Mouse (Mus musculus): ENCODE data around the gene Megf11. TPM values are rescaled to one million over a fixed set of nuclear protein-coding genes. Genes with fewer than 3 reads are reported as not detected.
A peak's percentile ranks its signal among the peaks of the same experiment; 100 is the strongest.

Megf11 gene
- polyA plus RNA-seq, 1 experiment from 2014 or later, result 17.8 TPM

DNA sequence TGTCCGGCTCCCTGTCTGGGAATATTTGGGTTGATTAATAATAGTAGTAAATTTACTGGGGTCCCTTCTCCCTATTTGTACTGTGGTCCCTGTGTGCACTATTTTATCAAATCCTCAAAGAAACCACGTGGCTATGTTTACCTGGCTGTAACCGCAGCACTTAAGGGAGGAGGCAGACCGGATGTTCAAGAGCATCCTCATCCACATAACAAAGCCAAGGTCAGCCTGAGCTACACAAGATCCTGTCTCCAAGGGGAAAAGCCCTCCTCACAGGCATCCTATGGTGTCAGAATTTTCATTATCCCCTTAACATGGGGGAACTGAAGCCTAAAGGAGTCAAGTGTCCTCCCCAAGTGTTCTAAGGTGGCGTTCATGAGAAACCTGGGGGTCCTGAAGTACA lies 232.0 kb downstream of the Megf11 start:
- WGBS, result 57% methylated on average over 5 of the region's 5 CpGs
- no peaks in the 10 kb centered on the region for H3K9me3 ChIP-seq (replicated peaks)
- no peak overlapping the region for H3K4me3 ChIP-seq (replicated peaks)
- H3K27ac ChIP-seq (replicated peaks), result no peak overlapping the region
- H3K9ac ChIP-seq (replicated peaks), result no peak overlapping the region
- peaks cover 39% of the 10 kb centered on the region for H3K4me1 ChIP-seq
- peaks cover 4% of the 10 kb centered on the region; the same call in 1 of the 2 replicates for H3K27me3 ChIP-seq (replicated peaks)
- ATAC-seq (ENCODE audit: low FRiP score), result no peak
- no peaks in the 10 kb centered on the region for H3K36me3 ChIP-seq
- no peak overlapping the region for H3K4me2 ChIP-seq

DNA sequence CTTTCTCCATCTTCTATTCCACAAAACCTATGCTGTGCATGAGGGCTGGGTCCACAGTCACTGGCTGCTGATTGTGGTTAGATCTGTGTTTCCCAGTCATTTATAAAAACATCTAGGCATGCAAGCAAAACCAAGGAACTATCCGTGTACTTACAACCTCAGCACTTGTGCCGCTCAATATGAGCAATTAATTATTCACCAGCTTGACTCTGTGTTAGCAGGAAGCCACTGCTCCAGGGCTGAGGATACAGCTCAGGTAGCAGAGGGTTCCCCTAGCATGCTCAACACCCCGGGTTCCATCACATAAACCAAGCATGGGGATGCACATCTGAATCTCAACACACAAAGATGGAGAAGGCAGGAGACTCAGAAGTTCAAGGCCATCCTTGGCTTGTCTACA lies 233.0 kb downstream of the Megf11 start:
- H3K4me1 ChIP-seq, result peaks cover 35% of the 10 kb centered on the region
- no peaks in the 10 kb centered on the region for H3K36me3 ChIP-seq
- WGBS, result 56% methylated on average over 3 of the region's 3 CpGs
- no peak overlapping the region for H3K27ac ChIP-seq (replicated peaks)
- H3K4me3 ChIP-seq (replicated peaks), result no peak overlapping the region
- no peak overlapping the region for H3K9ac ChIP-seq (replicated peaks)
- peaks cover 7% of the 10 kb centered on the region; the same call in 1 of the 2 replicates for H3K27me3 ChIP-seq (replicated peaks)
- no peak for ATAC-seq (ENCODE audit: low FRiP score)
- no peak overlapping the region for H3K4me2 ChIP-seq
- H3K9me3 ChIP-seq (replicated peaks), result no peaks in the 10 kb centered on the region

DNA sequence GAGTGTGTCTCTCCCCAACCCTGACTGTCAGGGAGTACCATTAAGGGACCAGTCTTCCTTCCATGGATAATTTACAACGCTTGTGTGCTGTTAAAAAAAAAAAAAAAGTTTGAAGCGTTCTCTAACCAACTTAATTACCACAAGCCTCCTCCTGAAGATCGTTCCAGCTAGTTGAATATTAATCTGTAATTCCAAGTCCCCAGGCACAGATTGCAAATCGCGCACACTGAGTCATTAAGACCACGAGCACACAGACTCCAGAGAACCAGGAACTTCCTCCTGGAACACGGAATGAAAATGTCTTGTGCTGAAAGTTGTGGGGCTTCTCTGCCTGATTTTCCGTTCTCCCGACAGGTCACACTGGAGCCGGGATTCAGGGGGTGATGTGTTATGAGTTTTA lies 234.0 kb downstream of the Megf11 start:
- Histone ChIP-seq H3K9ac (replicated peaks) (no peak overlapping the region), H3K27me3 (replicated peaks) (peaks cover 7% of the 10 kb centered on the region; the same call in 1 of the 2 replicates), H3K4me2 (no peak overlapping the region), H3K4me1 (peaks cover 35% of the 10 kb centered on the region), H3K4me3 (replicated peaks) (no peak overlapping the region), H3K36me3 (no peaks in the 10 kb centered on the region), H3K27ac (replicated peaks) (no peak overlapping the region), H3K9me3 (replicated peaks) (no peaks in the 10 kb centered on the region)
- no peak for ATAC-seq (ENCODE audit: low FRiP score)
- WGBS, result 35% methylated on average over 10 of the region's 10 CpGs

DNA sequence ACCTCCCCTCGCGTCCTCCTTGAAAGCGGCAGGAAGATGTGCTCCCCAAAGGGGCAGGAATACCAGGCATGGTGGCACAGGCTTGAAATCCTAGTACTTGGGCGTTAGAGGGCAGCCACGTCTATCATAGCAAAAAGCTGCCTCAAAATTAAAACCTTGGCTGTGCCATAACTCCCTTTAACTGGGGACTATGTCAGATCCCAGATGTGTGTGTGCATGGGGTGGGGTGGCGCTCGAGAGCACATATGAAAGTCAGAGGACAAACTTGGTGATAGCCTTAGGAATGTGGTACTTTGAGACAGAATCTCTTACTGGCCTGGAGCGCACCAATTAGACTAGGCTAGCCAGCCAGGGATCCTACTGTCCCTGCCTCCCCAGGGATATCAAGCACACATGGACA lies 235.2 kb downstream of the Megf11 start:
- Histone ChIP-seq H3K4me1 (peaks cover 35% of the 10 kb centered on the region), H3K4me2 (no peak overlapping the region), H3K9ac (replicated peaks) (no peak overlapping the region), H3K36me3 (no peaks in the 10 kb centered on the region), H3K27me3 (replicated peaks) (peaks cover 3% of the 10 kb centered on the region; the same call in 1 of the 2 replicates), H3K4me3 (replicated peaks) (no peak overlapping the region), H3K27ac (replicated peaks) (no peak overlapping the region), H3K9me3 (replicated peaks) (no peaks in the 10 kb centered on the region)
- no peak for ATAC-seq (ENCODE audit: low FRiP score)
- WGBS, result 66% methylated on average over 8 of the region's 8 CpGs

DNA sequence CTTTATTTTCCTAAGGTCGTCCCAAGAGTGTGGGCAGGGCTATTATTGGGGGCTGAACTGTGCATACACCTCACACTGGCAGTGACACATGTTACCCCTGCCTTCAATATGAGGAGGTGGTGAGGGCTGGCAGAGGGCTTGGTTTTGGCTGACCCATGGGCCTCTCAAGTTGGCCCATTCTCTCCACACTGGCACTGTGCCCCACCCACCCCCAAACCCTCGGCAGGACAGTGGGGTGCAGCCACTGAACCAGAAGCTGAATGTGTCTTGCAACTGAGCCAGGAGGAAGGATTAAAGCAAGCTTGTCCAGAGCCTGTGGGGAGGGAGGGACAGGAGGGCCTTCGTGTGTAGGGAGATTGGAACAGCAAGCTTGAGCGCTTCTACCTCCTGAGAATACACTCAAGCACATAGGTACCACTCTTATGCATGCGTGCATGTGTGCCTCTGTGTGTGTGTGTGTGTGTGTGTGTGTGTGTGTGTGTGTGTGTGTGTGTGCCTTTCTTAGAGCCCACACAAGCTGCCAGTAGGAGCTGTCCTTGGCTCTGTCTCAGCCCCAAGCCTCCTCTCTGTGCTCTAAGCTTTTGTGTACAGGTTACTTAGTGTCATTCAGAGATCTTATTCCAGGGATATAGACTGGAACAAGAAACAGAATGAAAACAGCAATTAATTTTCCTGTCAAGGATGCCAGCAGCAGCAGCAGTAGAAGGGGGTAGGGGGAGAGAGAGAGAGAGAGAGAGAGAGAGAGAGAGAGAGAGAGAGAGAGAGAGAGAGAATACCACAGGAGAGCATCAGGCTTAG lies 236.3 kb downstream of the Megf11 start:
- H3K9ac ChIP-seq (replicated peaks), result no peak overlapping the region

DNA sequence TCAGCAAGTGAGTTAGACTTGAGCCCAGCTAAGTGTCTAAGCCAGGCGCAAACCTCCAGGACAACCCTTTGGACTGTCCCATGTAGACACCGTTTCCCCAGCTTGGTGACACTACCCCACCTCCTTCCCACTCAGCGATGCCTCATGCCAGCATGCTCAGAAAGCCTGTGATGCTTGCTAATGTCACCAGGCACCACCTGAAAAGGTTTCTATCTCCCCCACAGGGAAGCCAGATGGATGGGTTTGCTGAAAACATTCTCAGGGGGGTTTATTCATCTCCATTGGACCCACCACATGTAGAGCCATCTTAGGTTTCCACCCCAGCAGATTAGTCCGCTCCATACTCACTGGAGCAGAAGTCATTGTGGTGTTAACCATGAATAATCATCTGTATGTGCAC lies 237.9 kb downstream of the Megf11 start:
- no peak overlapping the region for H3K9ac ChIP-seq (replicated peaks)
- no peak for ATAC-seq (ENCODE audit: low FRiP score)
- no peaks in the 10 kb centered on the region for H3K9me3 ChIP-seq (replicated peaks)
- peaks cover 3% of the 10 kb centered on the region; the same call in 1 of the 2 replicates for H3K27me3 ChIP-seq (replicated peaks)
- no peak overlapping the region for H3K4me2 ChIP-seq
- no peaks in the 10 kb centered on the region for H3K36me3 ChIP-seq
- no peak overlapping the region for H3K4me3 ChIP-seq (replicated peaks)
- no peak overlapping the region for H3K27ac ChIP-seq (replicated peaks)
- 87% methylated on average over 4 of the region's 4 CpGs for WGBS
- peaks cover 31% of the 10 kb centered on the region for H3K4me1 ChIP-seq

More for the DNA sequence above, 236.3 kb downstream of the Megf11 start:
- peaks cover 35% of the 10 kb centered on the region for H3K4me1 ChIP-seq
- no peak overlapping the region for H3K4me3 ChIP-seq (replicated peaks)
- peak; percentile 42; the same call in 1 of the 2 replicates for ATAC-seq (ENCODE audit: low FRiP score)
- H3K36me3 ChIP-seq, result no peaks in the 10 kb centered on the region
- H3K4me2 ChIP-seq, result no peak overlapping the region
- no peaks in the 10 kb centered on the region for H3K9me3 ChIP-seq (replicated peaks)
- no peak overlapping the region for H3K27ac ChIP-seq (replicated peaks)
- H3K27me3 ChIP-seq (replicated peaks), result peaks cover 3% of the 10 kb centered on the region; the same call in 1 of the 2 replicates
- WGBS, result 43% methylated on average over 5 of the region's 5 CpGs

DNA sequence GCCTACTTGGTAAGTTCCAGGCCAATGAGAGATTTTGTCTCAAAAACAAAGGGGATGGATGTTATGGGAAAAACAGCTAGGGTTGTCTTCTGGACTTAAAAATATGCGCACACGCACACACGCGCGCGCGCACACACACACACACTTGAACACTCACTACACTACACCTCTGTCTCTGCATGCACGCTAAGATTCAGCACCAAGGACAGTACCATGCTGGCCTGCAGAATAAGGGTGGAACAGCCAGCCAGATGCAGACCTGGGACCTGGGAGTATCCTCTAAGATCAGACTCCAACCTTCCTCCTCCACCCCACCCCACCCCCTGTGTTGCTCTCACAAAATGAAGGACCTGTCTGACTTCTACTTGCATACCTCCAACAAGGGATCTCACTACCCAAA lies 239.1 kb downstream of the Megf11 start:
- Histone ChIP-seq H3K36me3 (no peaks in the 10 kb centered on the region), H3K4me1 (peaks cover 23% of the 10 kb centered on the region), H3K27ac (replicated peaks) (no peak overlapping the region), H3K4me3 (replicated peaks) (no peak overlapping the region), H3K9me3 (replicated peaks) (no peaks in the 10 kb centered on the region), H3K27me3 (replicated peaks) (0 out of 2 replicates have a peak, but pooled peaks cover 3% of the 10 kb centered on the region), H3K9ac (replicated peaks) (no peak overlapping the region), H3K4me2 (no peak overlapping the region)
- 69% methylated on average over 8 of the region's 8 CpGs for WGBS
- ATAC-seq (ENCODE audit: low FRiP score), result no peak

DNA sequence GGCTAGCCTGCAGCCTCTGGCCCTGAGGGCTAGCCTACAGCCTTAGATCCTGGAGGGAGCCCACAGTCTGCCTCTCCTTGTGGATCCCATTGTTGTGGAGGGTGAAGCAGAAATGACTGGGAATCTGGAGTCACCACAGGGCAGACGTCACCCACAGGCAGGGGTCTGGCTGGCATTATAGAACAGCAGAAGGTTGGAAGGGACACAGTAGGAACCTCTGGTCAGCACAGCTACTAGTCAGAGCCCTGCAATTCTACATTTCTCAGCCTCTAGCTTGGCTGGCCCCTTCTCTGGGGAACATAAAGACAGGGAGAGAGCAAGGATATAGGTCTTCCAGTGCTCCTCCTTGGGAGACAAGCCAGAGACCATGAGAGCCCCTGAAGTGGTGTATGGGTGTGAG lies 244.4 kb downstream of the Megf11 start:
- Histone ChIP-seq H3K9ac (replicated peaks) (no peak overlapping the region), H3K4me2 (no peak overlapping the region), H3K4me3 (replicated peaks) (no peak overlapping the region), H3K27me3 (replicated peaks) (peaks cover 4% of the 10 kb centered on the region; the same call in 1 of the 2 replicates), H3K9me3 (replicated peaks) (no peaks in the 10 kb centered on the region), H3K4me1 (peaks cover 3% of the 10 kb centered on the region; the same call in 1 of the 2 replicates), H3K27ac (replicated peaks) (no peak overlapping the region), H3K36me3 (no peaks in the 10 kb centered on the region)
- WGBS, result 52% methylated on average over 1 of the region's 1 CpGs
- ATAC-seq (ENCODE audit: low FRiP score), result no peak

DNA sequence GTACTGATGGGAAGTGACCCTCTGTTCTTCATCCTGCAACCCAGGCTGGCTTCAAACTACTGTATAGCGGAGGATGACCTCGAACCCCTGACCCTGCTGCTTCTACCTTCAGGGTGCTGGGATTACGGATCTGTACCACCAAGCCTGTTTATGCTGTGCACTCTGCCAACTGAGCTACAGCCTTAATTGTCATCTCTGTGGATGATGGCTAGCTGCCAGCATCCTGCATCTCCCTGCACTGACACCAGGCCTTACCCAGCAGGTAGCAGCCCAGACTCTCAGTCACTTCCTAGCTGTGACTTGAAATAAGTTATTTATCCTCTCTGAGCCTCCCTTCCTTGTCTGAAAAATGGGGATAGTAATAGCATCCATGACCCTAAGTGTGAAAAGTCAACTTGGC lies 247.7 kb downstream of the Megf11 start:
- H3K9me3 ChIP-seq (replicated peaks), result no peaks in the 10 kb centered on the region
- H3K4me2 ChIP-seq, result no peak overlapping the region
- H3K36me3 ChIP-seq, result no peaks in the 10 kb centered on the region
- H3K9ac ChIP-seq (replicated peaks), result no peak overlapping the region
- no peak overlapping the region for H3K4me3 ChIP-seq (replicated peaks)
- H3K27me3 ChIP-seq (replicated peaks), result peaks cover 13% of the 10 kb centered on the region; the same call in 1 of the 2 replicates
- ATAC-seq (ENCODE audit: low FRiP score), result no peak
- H3K27ac ChIP-seq (replicated peaks), result no peak overlapping the region
- H3K4me1 ChIP-seq, result peaks cover 22% of the 10 kb centered on the region
- 77% methylated on average over 3 of the region's 3 CpGs for WGBS

DNA sequence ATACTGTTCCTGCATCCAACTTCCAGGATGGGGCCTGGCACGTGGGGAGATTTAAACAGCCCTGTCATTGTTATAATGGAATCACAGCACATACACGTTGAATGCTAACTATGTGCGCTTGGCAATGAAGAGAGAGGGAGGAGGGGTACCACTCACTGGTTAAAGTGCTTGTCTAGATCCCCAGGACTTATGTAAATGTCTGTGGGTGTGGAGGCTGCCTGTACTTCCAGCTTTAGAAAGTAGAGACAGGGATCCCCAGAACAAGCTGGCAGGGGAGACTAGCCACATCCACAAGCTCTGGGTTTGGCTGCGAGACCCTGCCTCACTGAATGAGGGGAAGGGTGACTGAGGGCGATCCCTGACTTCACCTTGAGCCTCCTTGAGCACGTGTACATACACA lies 250.7 kb downstream of the Megf11 start:
- H3K9me3 ChIP-seq (replicated peaks), result no peaks in the 10 kb centered on the region
- H3K36me3 ChIP-seq, result no peaks in the 10 kb centered on the region
- no peak overlapping the region for H3K4me3 ChIP-seq (replicated peaks)
- peaks cover 13% of the 10 kb centered on the region for H3K27me3 ChIP-seq (replicated peaks)
- 50% methylated on average over 6 of the region's 6 CpGs for WGBS
- H3K4me1 ChIP-seq, result peaks cover 31% of the 10 kb centered on the region
- no peak overlapping the region for H3K9ac ChIP-seq (replicated peaks)
- ATAC-seq (ENCODE audit: low FRiP score), result no peak
- H3K27ac ChIP-seq (replicated peaks), result 0 out of 2 replicates have a peak overlapping the region, but pooled peaks have one; percentile 23
- no peak overlapping the region for H3K4me2 ChIP-seq

DNA sequence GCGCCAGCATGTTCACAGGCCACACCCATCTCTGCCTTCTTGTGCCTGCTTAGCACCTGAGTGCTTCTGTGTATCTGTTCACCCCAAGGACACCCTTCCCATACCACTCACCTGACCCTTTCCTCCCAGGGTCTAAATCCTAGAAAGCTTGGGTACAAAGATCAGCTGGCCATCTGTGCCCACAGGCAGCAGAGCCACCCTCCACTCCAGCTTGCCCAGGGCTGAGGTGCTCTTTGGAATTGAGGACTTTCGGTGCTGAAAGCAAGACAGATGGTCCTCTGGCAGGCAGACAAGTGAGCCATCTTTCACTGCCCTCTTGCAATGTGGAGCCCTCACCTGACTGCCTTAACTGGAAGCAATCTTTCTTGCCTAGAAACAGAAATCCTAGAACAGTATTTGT lies 251.5 kb downstream of the Megf11 start:
- no peak overlapping the region for H3K4me3 ChIP-seq (replicated peaks)
- no peak for ATAC-seq (ENCODE audit: low FRiP score)
- peaks cover 31% of the 10 kb centered on the region for H3K4me1 ChIP-seq
- peaks cover 18% of the 10 kb centered on the region for H3K27me3 ChIP-seq (replicated peaks)
- H3K4me2 ChIP-seq, result no peak overlapping the region
- H3K9me3 ChIP-seq (replicated peaks), result no peaks in the 10 kb centered on the region
- WGBS, result 71% methylated on average over 2 of the region's 2 CpGs
- no peaks in the 10 kb centered on the region for H3K36me3 ChIP-seq
- no peak overlapping the region for H3K9ac ChIP-seq (replicated peaks)
- no peak overlapping the region for H3K27ac ChIP-seq (replicated peaks)

DNA sequence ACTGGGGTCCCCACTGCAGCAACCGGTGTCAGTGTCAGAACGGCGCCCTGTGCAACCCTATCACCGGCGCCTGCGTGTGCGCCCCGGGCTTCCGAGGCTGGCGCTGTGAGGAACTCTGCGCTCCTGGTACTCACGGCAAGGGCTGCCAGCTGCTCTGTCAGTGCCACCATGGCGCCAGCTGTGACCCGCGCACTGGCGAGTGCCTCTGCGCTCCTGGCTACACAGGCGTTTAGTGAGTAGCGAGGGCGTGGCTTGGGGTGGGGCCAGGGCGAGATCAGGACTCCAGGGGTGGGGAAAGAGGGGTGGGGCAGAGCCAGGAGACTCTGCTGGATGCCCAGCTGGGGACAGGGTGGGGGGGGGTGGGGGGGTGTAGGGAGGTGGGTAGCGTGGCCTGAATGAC lies 252.8 kb downstream of the Megf11 start:
- Histone ChIP-seq H3K9ac (replicated peaks) (no peak overlapping the region), H3K4me2 (peak overlapping the region; percentile 49), H3K36me3 (no peaks in the 10 kb centered on the region), H3K4me3 (replicated peaks) (peak overlapping the region; percentile 14; the same call in 1 of the 2 replicates), H3K27ac (replicated peaks) (no peak overlapping the region), H3K27me3 (replicated peaks) (peaks cover 18% of the 10 kb centered on the region), H3K4me1 (peaks cover 31% of the 10 kb centered on the region), H3K9me3 (replicated peaks) (no peaks in the 10 kb centered on the region)
- ATAC-seq (ENCODE audit: low FRiP score), result peak; percentile 40; the same call in 1 of the 2 replicates
- WGBS, result 2% methylated on average over 22 of the region's 22 CpGs

Measured in neural tube, embryonic 15.5 days (tissue).